In genomic region chr8:89042560-89043370, GRCm38 (mm10) we compare ENCODE assay signal across 8 mouse cellular contexts. TPM values are rescaled to one million over a fixed set of nuclear protein-coding genes. Genes with fewer than 3 reads are reported as not detected.
DNase-seq lines count a peak whose midpoint lies in the region; ATAC-seq and TF ChIP-seq lines count a peak whose summit lies in the region.

No protein-coding gene starts in this region.

- peak overlapping the region; percentile 74 for H3K4me2 ChIP-seq in lung, postnatal 0 days (replicated peaks; ENCODE audit: low read depth, low read length)
- peak overlapping the region; percentile 72 for H3K4me2 ChIP-seq in forebrain, embryonic 15.5 days (replicated peaks)
- peak overlapping the region; percentile 89 for H3K4me2 ChIP-seq in hindbrain, embryonic 16.5 days (ENCODE audit: low read length)
- peak overlapping the region; percentile 75 for H3K4me2 ChIP-seq in midbrain, embryonic 15.5 days

- 2% methylated on average over 40 of the region's 80 CpGs for WGBS in lung, postnatal 0 days
- WGBS in forebrain, embryonic 15.5 days, result under 1% methylated on average over 63 of the region's 80 CpGs
- WGBS in hindbrain, embryonic 16.5 days, result under 1% methylated on average over 60 of the region's 80 CpGs
- WGBS in midbrain, embryonic 15.5 days, result under 1% methylated on average over 64 of the region's 80 CpGs

- no peak overlapping the region for H3K9ac ChIP-seq in lung, postnatal 0 days (replicated peaks; ENCODE audit: low read depth)
- peak overlapping the region; percentile 71 for H3K9ac ChIP-seq in forebrain, embryonic 15.5 days (replicated peaks)
- H3K9ac ChIP-seq in hindbrain, embryonic 16.5 days (ENCODE audit: low read depth, low read length), result peak overlapping the region; percentile 61
- H3K9ac ChIP-seq in midbrain, embryonic 15.5 days, result peak overlapping the region; percentile 52

- peak; percentile 39 for ATAC-seq in lung, postnatal 0 days
- ATAC-seq in forebrain, embryonic 15.5 days (replicated peaks), result peak; percentile 89
- peak; percentile 91 for ATAC-seq in hindbrain, embryonic 16.5 days
- peak; percentile 84 for ATAC-seq in midbrain, embryonic 15.5 days (replicated peaks)

- no peaks in the 10 kb centered on the region for H3K9me3 ChIP-seq in lung, postnatal 0 days (ENCODE audit: low read length)
- H3K9me3 ChIP-seq in forebrain, embryonic 15.5 days, result no peaks in the 10 kb centered on the region
- no peaks in the 10 kb centered on the region for H3K9me3 ChIP-seq in hindbrain, embryonic 16.5 days (ENCODE audit: control insufficient read depth, low read length)
- H3K9me3 ChIP-seq in midbrain, embryonic 15.5 days, result no peaks in the 10 kb centered on the region

- DNase-seq in lung, postnatal 0 days (ENCODE audit: low spot score), result peak; percentile 25
- DNase-seq in lung, adult 18-20 months, result no peak
- peak; percentile 53 to 65 for DNase-seq in left cerebral cortex, adult 18-20 months (ENCODE audit: low spot score in 2 of 2)
- peak; percentile 47 for DNase-seq in testis, postnatal 14 days (ENCODE audit: low spot score)
- DNase-seq in lung, postnatal 36 days, result no peak

- H3K4me1 ChIP-seq in lung, postnatal 0 days (ENCODE audit: insufficient read depth, low read depth, low read length), result peaks cover 19% of the 10 kb centered on the region
- H3K4me1 ChIP-seq in forebrain, embryonic 15.5 days, result peaks cover 70% of the 10 kb centered on the region
- H3K4me1 ChIP-seq in hindbrain, embryonic 16.5 days (ENCODE audit: control insufficient read depth, insufficient read depth, low read depth, low read length), result peaks cover 32% of the 10 kb centered on the region
- H3K4me1 ChIP-seq in midbrain, embryonic 15.5 days, result peaks cover 52% of the 10 kb centered on the region

- peaks cover 85% of the 10 kb centered on the region for H3K27me3 ChIP-seq in lung, postnatal 0 days (replicated peaks; ENCODE audit: insufficient read depth, low read length)
- H3K27me3 ChIP-seq in forebrain, embryonic 15.5 days, result no peaks in the 10 kb centered on the region
- peaks cover 13% of the 10 kb centered on the region for H3K27me3 ChIP-seq in hindbrain, embryonic 16.5 days (replicated peaks; ENCODE audit: control insufficient read depth, insufficient read depth, low read length)
- peaks cover 42% of the 10 kb centered on the region for H3K27me3 ChIP-seq in midbrain, embryonic 15.5 days (replicated peaks)

- H3K27ac ChIP-seq in lung, postnatal 0 days (ENCODE audit: low read length), result no peak overlapping the region
- H3K27ac ChIP-seq in forebrain, embryonic 15.5 days (replicated peaks), result peak overlapping the region; percentile 91
- H3K27ac ChIP-seq in hindbrain, embryonic 16.5 days (ENCODE audit: low read depth, low read length), result peak overlapping the region; percentile 78
- H3K27ac ChIP-seq in midbrain, embryonic 15.5 days, result peak overlapping the region; percentile 83

- no peak for TF ChIP-seq CTCF in lung, postnatal 0 days (IDR thresholded peaks at IDR 0.05)

- peak overlapping the region; percentile 42 for H3K4me3 ChIP-seq in lung, postnatal 0 days (ENCODE audit: low read depth, low read length)
- peak overlapping the region; percentile 60 for H3K4me3 ChIP-seq in forebrain, embryonic 15.5 days
- H3K4me3 ChIP-seq in hindbrain, embryonic 16.5 days (ENCODE audit: low read length), result peak overlapping the region; percentile 53
- peak overlapping the region; percentile 52 for H3K4me3 ChIP-seq in midbrain, embryonic 15.5 days

- TF ChIP-seq EP300 in lung, postnatal 0 days (IDR thresholded peaks at IDR 0.05), result no peak

- no peaks in the 10 kb centered on the region for H3K36me3 ChIP-seq in lung, postnatal 0 days (ENCODE audit: insufficient read depth, low read length)
- no peaks in the 10 kb centered on the region for H3K36me3 ChIP-seq in forebrain, embryonic 15.5 days
- H3K36me3 ChIP-seq in hindbrain, embryonic 16.5 days (ENCODE audit: control insufficient read depth, insufficient read depth, low read length), result no peaks in the 10 kb centered on the region
- H3K36me3 ChIP-seq in midbrain, embryonic 15.5 days (replicated peaks), result no peaks in the 10 kb centered on the region

RNA-seq across cellular contexts. Expression of gene Sall1, which starts 1.2 kb away (rescaled TPM):
- polyA plus RNA-seq in lung, postnatal 0 days (2015; fragmentation: Nextera tagmentation; extraction: Ambion mirVana), result 0.02 TPM in 1 of 2 replicates, not detected in the other
- polyA plus RNA-seq in forebrain, embryonic 15.5 days (2015; fragmentation: Nextera tagmentation; extraction: Ambion mirVana), result 15.4 and 17.4 TPM in 2 replicates
- polyA plus RNA-seq in hindbrain, embryonic 16.5 days (2015; fragmentation: Nextera tagmentation; extraction: Ambion mirVana), result 5.3 and 7.2 TPM in 2 replicates
- 10 to 100 TPM; 12.5 to 12.7 TPM for total RNA-seq in left cerebral cortex, adult 18-20 months (2021)
- 6.6 and 6.8 TPM in 2 replicates for polyA plus RNA-seq in midbrain, embryonic 15.5 days (2015; fragmentation: Nextera tagmentation; extraction: Ambion mirVana)

Comparison
In these comparisons a context has a peak if more than half of its experiments do, and no peak if none do; other contexts are left out.
1. DNase-seq: peak in lung, postnatal 0 days (single experiment), left cerebral cortex, adult 18-20 months (2 of 2) and testis, postnatal 14 days (single experiment); none in lung, adult 18-20 months (0 of 2) and lung, postnatal 36 days (single experiment).
2. ATAC-seq: peak in every context shown above with its lines; median percentile 91 in hindbrain, embryonic 16.5 days; 89 in forebrain, embryonic 15.5 days; 84 in midbrain, embryonic 15.5 days; 39 in lung, postnatal 0 days.
3. Peak in every context shown above with its lines, with median percentiles within 50 percentile points of each other: H3K4me2 ChIP-seq and H3K4me3 ChIP-seq.